Mouse (Mus musculus): ENCODE measurements at regions not wholly inside any gene's neighbourhood (a gene's known extent, or its start where the extent isn't known, plus 50 kb on each side); places are given as distances from the start of the nearest gene placed in this dataset.
A peak's percentile ranks its signal among the peaks of the same experiment; 100 is the strongest.
"Not testable (repeated sequence)": the region's sequence is repeated elsewhere in the genome, so short reads cannot be mapped to it uniquely, and the experiment has no call there.

DNA sequence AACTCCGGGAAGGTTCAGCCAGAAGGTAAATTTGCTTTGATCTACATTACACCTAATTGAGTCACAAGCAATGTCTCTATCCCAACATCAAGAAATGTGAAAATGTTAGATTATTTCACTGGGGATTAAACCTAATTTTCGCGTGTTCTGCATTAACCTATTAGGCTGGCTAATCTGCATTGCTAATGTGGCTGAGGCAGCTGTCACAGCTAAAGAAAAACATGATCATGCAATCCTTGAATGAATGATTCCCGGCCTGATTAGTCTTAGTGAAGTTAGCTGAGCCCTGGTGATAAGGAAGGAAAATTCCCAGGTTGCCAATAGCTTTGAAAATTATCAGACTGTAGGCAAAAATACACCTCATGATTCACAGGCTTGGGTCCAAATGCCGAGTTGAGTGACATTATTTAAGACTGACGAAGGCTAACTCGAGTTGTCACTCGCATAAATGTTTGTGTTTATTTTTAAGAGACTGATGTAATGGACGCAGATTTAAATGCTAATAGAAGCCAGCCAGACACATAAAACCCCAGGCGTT lies 131.5 kb upstream of the Kiz start:
- DNase-seq = no peak

DNA sequence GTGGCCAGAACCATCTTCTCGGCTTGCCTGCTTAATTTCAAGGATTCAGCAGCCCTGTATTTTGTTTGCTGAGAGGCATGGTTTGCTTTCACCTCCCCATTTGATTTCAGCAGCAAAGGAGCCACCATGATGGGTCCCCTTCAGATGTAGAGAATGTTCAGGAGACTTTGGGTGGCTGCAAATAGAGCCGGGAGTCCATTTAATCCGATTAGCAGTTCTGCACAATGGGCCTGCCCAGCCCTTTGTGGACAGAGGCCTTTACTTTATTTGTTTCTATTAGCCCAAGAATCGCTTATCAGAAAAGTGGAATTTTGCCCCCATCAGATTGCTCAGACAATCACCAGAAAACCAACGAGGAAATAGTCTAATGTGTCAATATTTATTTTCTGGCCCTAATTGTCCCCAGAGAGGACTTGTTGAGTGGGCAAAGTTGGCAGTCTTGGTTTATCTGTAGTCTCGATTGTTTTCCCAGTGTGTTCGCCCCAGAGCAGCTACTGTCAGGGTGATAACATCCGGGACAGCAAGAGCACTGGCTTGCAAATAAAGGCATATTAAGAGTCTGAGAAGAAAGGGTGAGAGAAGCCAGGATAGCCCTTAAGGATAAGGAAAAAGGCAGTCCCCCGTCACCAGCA lies 130.6 kb upstream of the Kiz start:
- no peak for DNase-seq

DNA sequence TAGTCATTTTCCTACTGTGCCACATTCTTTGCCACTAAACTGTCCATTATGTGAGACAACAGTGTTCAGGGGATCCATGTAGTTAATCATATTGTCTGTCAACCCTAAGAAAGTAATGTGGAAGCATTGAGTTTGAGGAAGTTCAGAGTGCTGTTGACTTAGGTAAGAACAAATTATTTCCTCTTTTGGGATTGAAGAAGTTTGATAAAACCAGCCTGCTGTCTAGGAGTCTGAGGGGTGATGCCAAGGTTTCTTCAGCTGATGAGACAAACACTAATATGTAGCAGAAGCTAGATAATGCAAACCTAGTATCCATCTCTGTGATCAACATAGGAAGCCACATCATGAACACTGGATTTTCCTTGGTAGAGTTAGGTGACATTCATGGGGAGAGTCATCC lies 127.0 kb upstream of the Kiz start:
- no peak for DNase-seq

DNA sequence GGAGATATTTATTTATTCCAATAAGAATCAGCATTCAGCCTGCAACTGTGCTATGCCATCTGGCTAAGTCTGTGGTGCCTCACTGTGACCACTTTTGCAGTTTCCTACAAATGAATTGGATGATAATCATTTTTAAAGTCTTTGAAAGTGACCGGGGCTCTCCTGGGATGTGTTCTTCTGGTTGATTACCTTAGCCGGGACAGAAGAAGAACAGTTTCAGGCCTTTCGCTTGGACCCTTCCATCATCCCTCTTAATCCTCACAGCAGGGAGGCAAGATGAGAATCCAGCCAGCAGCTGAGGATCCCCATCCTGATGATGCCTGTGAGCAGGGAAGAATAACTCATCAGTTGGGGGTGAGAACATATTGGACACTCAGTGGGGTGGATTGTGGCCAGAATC lies 124.6 kb upstream of the Kiz start:
- no peak for DNase-seq

DNA sequence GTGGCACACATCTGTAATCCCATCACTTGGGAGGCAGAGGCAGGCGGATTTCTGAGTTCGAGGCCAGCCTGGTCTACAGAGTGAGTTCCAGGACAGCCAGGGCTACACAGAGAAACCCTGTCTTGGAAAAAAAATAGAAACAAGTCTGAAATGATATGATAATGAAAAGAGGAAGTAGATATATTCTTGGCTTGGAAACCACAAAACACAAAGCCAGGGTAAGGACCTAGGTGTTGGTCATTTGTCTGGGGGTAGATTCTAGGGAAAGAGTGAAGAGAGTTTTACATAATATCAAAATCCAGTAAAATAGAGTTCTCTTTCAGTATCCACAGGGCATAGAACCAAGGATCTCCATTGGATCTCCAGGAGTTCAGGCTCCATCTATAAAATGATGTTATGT lies 122.8 kb upstream of the Kiz start:
- not testable (repeated sequence) for DNase-seq

DNA sequence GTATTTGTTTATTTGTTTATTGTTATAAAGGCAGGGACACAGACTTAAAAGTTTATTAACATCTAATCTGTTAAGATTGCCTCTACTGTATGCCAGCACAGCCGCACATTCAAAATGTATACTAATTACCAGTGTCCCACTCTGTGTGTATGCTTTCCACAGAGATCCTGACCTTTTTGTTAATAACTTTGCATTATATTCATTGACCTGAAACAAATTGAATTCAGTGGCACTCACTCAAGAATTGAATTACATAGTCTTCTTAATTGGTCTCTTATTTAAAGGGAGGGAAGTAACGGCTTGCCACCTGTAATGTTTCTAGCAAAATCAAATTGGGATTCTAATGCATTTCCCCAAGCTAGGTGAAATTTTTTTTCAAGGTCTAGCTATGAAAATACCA lies 111.3 kb upstream of the Kiz start:
- no peak for DNase-seq

DNA sequence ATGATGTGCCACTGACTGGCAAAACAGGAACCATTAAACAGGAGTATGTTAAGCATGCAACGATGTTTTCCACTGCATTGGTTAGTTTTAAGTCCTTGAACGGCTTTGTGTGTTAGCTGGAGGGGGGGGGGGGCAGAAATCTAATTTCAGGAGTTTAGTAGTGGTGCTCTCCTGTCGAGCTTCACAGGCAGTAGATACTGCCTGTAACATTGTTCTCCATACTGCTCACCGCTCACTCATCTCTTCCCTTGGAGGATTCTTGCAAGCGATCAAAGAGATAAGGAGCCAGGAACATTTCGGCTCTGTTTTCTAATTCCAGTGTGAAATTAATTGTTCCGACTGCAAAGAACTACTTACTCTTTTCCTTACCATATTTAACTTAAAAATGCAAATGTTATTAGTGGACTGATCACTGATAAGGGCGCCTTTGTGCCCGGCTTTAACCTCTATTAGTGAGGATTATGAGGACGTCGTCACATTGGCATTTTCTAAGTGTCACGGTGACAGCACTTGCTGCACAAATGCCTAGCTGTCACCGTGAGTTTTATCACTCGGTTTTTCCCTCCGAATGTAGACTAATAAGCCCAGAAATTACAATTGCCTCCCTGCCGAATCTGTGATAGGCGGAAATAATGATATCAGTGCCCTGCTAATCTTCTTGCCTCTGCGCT lies 110.5 kb upstream of the Kiz start:
- DNase-seq = no peak

DNA sequence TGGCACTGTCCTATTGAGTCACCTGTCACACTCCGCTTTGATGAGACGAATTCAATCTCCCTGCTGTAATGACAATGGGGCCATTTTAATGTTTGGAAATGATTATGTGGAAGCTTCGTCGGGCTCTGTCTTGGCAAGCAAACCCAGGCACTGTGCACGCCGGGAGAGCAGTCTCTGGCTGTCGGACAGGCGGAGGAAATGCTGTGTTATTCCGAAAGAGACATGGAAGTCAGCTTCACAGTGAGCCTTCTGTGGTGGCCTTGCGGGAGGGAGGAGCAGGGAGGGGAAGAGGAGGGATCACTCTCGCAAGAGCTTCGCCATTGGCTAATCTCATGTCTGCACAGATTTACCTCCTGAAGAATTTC lies 110.0 kb upstream of the Kiz start:
- DNase-seq = peak in 1 of 2 experiments; percentile 7

DNA sequence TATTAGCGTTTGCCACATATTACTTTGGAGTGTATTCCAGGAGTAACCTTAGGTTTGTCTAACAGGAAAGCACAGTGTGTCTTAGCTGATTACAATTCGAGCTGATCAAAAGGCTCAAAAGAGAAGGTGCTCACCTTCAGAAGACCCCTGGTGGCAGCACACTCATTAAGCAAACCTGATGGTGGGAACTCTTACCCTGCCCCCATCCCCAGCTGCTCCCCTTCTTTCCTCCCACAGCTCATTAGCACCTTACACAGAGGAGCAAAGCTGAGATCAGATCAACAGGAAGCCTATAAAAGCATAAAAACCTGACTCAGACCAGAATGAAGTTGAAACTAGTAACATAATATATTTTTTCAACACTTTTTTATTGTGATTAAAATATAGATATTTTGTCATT lies 101.7 kb upstream of the Kiz start:
- no peak for DNase-seq

DNA sequence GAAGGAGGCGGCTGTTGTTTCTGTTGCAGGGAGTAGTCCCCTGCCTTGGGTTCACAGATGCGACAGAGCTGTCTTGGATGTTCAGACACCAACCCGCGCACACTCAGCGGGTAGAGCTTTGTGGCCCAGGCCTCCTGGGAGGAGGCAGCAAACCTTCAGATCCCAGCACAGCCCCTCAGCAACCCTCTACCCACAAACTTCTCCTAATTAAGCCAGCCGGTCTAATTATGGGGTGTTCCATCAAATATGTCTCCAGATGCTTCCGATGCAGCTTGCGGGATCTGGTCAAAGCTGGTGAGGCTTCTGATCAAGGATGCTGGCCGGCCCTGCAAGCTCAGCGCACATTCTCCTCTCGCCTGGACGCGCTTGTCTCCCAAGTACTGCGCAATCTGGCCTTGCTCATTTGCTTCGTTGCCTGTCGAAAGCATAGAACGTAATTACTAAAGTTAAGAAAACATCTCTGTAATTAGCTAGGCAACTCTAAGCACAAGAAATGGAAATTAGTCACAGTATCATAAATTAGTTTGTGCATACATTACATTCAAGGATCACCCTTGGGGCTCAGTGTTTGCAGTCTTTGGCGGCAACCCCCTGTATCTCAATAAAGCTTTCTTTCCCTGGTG lies 92.0 kb upstream of the Kiz start:
- no peak for DNase-seq

DNA sequence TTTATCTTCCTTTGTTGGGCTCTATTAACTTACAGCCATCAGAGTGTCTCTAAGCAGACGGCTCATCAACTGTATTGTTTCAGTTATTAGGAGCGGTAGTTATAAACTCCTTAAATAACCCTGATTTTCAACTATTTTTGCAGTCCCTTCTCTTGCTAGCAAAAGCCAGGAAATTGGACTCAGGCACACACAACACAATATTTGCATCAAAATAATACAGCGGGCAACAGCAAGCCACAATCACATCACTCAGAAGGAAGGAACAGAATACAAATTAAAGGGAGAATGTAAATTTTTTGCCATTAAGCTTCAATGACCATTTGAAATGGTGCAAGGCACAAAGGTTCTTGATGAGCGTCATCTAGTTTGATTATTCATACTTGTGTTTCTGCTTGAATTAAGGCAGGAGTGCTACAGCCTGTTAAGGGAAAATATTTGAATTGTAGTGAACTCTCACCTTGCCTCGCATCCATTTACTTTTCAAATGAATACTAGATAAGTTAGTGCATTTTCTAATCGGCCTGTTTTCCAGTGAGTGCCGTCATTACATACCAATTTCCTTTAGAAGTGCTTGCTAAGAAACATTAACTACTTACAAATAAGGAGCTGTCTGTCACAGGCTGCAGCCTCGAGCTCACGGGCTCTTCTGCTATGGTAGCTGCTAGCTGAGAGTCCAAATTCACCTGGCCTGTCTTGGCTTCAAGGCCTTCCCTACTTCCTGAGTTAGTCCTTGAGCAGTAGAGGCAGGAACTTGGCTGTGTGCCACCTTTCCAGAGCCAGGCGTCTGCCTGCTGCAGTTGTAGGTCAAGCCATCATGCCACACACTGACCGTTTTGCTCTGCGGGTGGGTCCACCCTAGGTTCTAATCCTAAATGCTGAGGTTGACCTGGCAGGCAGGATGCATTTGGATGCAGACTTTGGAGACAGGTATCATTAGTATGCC lies 91.1 kb upstream of the Kiz start:
- no peak for DNase-seq

DNA sequence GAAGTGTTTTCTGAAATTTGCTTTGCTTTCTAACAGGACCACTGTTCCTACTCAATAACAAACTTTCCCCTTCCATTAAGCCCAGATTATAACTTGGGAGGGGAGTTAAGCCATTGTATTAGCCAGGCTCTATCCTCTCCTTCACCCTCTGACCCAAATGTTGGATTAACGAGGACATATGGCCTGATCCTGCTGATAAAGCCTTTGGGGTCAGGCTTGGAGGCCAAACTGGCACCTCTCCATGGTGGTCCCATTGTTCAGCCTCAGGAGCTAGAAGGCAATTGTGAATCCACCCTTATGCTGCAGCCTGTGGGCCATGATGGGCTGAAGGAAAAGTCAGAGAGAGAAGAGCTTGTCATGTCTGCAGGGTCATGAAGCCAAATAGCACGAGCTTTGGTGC lies 80.8 kb upstream of the Kiz start:
- no peak for DNase-seq

DNA sequence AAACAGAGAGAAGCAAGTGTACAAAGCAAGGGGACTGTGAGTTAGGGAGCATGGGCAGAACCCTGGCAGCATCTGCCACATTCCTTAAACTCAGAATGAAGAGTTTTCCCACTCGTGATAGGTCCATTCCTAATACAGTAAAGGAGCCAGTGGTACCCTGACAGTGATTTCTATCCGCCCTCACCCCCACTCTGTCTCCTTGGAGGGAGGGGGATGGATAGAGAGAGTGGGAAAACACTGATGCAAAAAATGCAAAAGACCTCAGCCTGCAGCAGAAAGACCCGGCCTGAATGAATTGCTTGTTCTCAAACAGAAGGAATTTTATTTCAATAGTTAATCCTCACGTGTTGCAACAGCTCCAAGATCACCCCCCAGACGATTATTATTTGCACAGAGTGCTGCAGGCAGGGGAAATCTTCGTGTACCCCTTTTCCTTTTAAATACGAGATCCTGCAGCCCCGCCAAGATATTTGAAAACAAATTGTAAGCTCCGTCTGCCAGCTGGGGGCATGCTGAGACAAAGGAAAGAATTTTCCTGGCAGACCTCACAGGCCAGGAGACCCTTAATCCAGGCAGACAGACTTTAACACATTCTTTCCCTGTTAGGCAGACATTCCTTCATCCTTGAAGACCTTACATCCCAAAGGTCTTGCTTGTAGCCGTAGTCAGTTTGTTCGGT lies 68.4 kb upstream of the Kiz start:
- no peak for DNase-seq

DNA sequence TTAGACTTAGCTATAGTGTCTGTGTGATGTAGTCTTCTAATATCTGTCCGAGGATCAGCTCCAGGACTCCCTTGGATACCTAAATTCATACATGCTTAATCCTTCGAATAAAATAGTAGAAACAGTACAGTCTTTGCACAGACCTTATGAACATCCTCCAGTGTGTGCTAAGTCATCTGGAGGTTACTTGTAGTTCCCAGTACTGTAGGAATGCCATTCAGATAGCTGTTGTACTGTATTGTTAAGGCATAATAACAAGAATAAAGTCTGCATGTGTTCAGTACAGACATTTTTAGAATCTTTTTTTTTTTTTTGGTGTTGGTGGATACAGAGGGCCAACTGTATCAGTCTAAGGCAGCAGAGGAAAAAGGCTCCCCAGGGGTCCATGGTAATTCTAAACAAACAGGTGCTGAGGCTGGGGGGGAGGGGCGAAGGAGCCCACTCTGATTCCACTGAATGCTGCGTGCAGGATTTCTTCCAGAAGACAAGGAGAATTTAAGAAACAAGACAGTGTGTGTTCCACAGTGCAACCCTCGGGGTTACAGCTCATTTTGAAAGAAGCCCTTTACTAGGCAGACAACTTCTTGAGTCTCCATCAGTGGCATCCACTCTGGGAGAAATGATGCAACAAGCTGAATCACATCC lies 67.7 kb upstream of the Kiz start:
- no peak for DNase-seq

DNA sequence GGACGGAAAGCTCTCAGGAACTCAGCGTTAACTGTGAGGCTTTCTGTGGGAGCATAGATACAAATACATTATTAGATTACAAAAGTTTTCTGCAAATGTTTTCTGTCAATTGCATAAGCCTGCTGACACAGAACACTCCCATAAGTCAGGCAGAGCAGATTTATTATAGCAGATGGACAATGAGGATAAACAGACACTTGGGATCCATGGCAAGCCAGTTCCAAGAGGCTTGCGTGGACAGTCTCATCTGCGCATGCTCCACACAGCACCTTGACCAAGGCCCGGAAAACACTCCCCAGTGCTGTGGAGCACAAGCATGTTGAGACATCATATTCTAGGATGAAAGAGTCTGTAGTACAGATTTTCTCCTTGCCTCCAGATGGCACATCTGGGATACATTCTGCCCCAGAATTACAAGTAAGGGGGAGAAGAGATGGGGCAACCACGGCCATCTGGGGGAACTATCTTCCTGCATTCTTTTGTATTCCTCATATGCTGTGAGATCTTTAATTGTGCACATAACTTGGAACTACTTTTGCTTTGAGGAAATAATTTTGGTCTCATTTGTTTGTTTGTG lies 62.7 kb upstream of the Kiz start:
- DNase-seq = no peak

DNA sequence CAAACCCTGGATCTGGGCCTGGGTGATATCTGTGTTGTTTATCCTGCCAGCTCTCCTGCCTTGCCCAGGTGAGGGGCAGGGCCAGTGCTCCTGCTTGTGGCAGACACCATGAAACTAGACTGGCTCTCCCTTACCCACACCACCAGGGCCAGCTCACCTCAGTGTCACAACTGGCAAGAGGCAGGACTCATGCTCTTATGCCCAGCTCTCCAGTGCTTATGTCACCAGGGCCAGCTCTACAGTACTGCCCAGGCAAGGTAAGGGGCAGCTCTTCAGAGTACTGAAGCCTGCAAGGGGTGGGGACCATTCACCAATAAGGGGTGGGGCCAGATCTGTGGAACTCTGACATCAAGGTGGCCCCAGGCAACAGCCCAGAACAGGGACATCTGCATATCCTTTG lies 52.7 kb upstream of the Kiz start:
- no peak for DNase-seq
